Mouse (Mus musculus): Measurements from ENCODE around the gene Gm9049. TPM values are rescaled to one million over a fixed set of nuclear protein-coding genes. Genes with fewer than 3 reads are reported as not detected.

Gm9049 gene
- polyA plus RNA-seq, 1 experiment from 2014 or later = not detected

Other genes with a start within 250 kb of the Gm9049 start
- 47.1 and 47.5 TPM in 2 replicates for gene Mdm1, start 212.3 kb downstream of the Gm9049 start, polyA plus RNA-seq (2016; fragmentation: Nextera tagmentation; extraction: Ambion mirVana)
- gene Il22, start 149.2 kb downstream of the Gm9049 start, polyA plus RNA-seq (2016; fragmentation: Nextera tagmentation; extraction: Ambion mirVana) = not detected in 2 replicates
- 0.10 and 0.29 TPM in 2 replicates for gene Gm32717, start 113.3 kb downstream of the Gm9049 start, polyA plus RNA-seq (2016; fragmentation: Nextera tagmentation; extraction: Ambion mirVana)
- gene Gm32802, start 95.4 kb downstream of the Gm9049 start, polyA plus RNA-seq (2016; fragmentation: Nextera tagmentation; extraction: Ambion mirVana) = 0.10 and 0.29 TPM in 2 replicates
- not detected in 2 replicates for gene Iltifb, start 59.1 kb downstream of the Gm9049 start, polyA plus RNA-seq (2016; fragmentation: Nextera tagmentation; extraction: Ambion mirVana)
- not detected in 2 replicates for gene Gm9040, start 27.1 kb downstream of the Gm9049 start, polyA plus RNA-seq (2016; fragmentation: Nextera tagmentation; extraction: Ambion mirVana)
- gene Gm9044, start 21.7 kb downstream of the Gm9049 start, polyA plus RNA-seq (2016; fragmentation: Nextera tagmentation; extraction: Ambion mirVana) = not detected in 2 replicates
- not detected in 2 replicates for gene Gm9045, start 16.3 kb downstream of the Gm9049 start, polyA plus RNA-seq (2016; fragmentation: Nextera tagmentation; extraction: Ambion mirVana)
- not detected in 2 replicates for gene Gm9046, start 10.8 kb downstream of the Gm9049 start, polyA plus RNA-seq (2016; fragmentation: Nextera tagmentation; extraction: Ambion mirVana)
- not detected in 2 replicates for gene Gm9048, start 5.4 kb downstream of the Gm9049 start, polyA plus RNA-seq (2016; fragmentation: Nextera tagmentation; extraction: Ambion mirVana)
- gene Ifng, start 86.9 kb upstream of the Gm9049 start, polyA plus RNA-seq (2016; fragmentation: Nextera tagmentation; extraction: Ambion mirVana) = not detected in 2 replicates

Data from neural tube, embryonic 12.5 days (tissue).